Mouse (Mus musculus): ENCODE data around the gene 1700056E22Rik. TPM values are rescaled to one million over a fixed set of nuclear protein-coding genes. Genes with fewer than 3 reads are reported as not detected.

The 1700056E22Rik gene
- total and polyA plus RNA-seq, 3 experiments = 0.35 to 1.1 TPM; not detected in 1

- H3K4me3 ChIP-seq (ENCODE audit: control insufficient read depth in 1 of 2, insufficient read depth in 1 of 2, low read depth in 2 of 2, low read length in 2 of 2) = no peak overlapping the region
- no peak for DNase-seq (ENCODE audit: low read depth, low spot score)
- peaks cover 1 to 12% of the 10 kb centered on the region in 2 experiments; a peak in 3 of 4 replicates for H3K4me1 ChIP-seq (ENCODE audit: control insufficient read depth in 1 of 2, insufficient read depth in 2 of 2, low read length in 2 of 2)
- no peak overlapping the region for H3K9ac ChIP-seq (ENCODE audit: control insufficient read depth, low read depth, low read length, poor library complexity, severe bottlenecking)
- H3K79me2 ChIP-seq (ENCODE audit: control insufficient read depth, insufficient read depth, low read length, poor library complexity) = no peaks in the 10 kb centered on the region
- no peak for TF ChIP-seq MAZ (IDR thresholded peaks at IDR 0.05; ENCODE audit: low read depth, low read length)
- no peak overlapping the region for H3K27ac ChIP-seq (ENCODE audit: control insufficient read depth, low read depth, low read length)
- no peaks in the 10 kb centered on the region for H3K27me3 ChIP-seq (ENCODE audit: control insufficient read depth in 1 of 2, insufficient read depth in 2 of 2, low read length in 2 of 2)
- H3K36me3 ChIP-seq (ENCODE audit: control insufficient read depth in 1 of 2, insufficient read depth in 2 of 2, low read length in 2 of 2) = peaks cover 0 to 7% of the 10 kb centered on the region in 2 experiments; a peak in 2 of 4 replicates
- H3K9me3 ChIP-seq (replicated peaks; ENCODE audit: insufficient read depth, low read length) = no peaks in the 10 kb centered on the region
Measured at GRCm38 (mm10) chr1:184017606-184018005, 16.5 kb downstream of the 1700056E22Rik start.

- peak; percentile 90 for DNase-seq (ENCODE audit: low read depth, low spot score)
- no peaks in the 10 kb centered on the region for H3K27me3 ChIP-seq (ENCODE audit: control insufficient read depth in 1 of 2, insufficient read depth in 2 of 2, low read length in 2 of 2)
- peaks cover 0 to 7% of the 10 kb centered on the region in 2 experiments; a peak in 2 of 4 replicates for H3K36me3 ChIP-seq (ENCODE audit: control insufficient read depth in 1 of 2, insufficient read depth in 2 of 2, low read length in 2 of 2)
- no peak overlapping the region for H3K4me3 ChIP-seq (ENCODE audit: control insufficient read depth in 1 of 2, insufficient read depth in 1 of 2, low read depth in 2 of 2, low read length in 2 of 2)
- peak overlapping the region; percentile 60 for H3K27ac ChIP-seq (ENCODE audit: control insufficient read depth, low read depth, low read length)
- H3K9me3 ChIP-seq (replicated peaks; ENCODE audit: insufficient read depth, low read length) = no peaks in the 10 kb centered on the region
- H3K9ac ChIP-seq (ENCODE audit: control insufficient read depth, low read depth, low read length, poor library complexity, severe bottlenecking) = no peak overlapping the region
- peaks cover 1 to 12% of the 10 kb centered on the region in 2 experiments; a peak in 3 of 4 replicates for H3K4me1 ChIP-seq (ENCODE audit: control insufficient read depth in 1 of 2, insufficient read depth in 2 of 2, low read length in 2 of 2)
- no peaks in the 10 kb centered on the region for H3K79me2 ChIP-seq (ENCODE audit: control insufficient read depth, insufficient read depth, low read length, poor library complexity)
- TF ChIP-seq RAD21 (IDR thresholded peaks at IDR 0.05; ENCODE audit: low read depth, low read length) (no peak), USF1 (IDR thresholded peaks at IDR 0.05; ENCODE audit: low read depth, low read length) (no peak), TAL1 (IDR thresholded peaks at IDR 0.05; ENCODE audit: low read length) (peak; percentile 97), KAT2A (conservative IDR thresholded peaks at IDR 0.05; ENCODE audit: low read depth, low read length) (no peak), EP300 (IDR thresholded peaks at IDR 0.05; ENCODE audit: low read depth in 1 of 2, low read length in 2 of 2) (peak; percentile 89 to 94), NRF1 (IDR thresholded peaks at IDR 0.05; ENCODE audit: insufficient read depth, low read depth, low read length, poor library complexity, severe bottlenecking) (no peak), UBTF (IDR thresholded peaks at IDR 0.05; ENCODE audit: borderline replicate concordance, insufficient read depth, low read depth, low read length) (no peak), ELF1 (IDR thresholded peaks at IDR 0.05; ENCODE audit: low read depth, low read length) (no peak), SMC3 (IDR thresholded peaks at IDR 0.05; ENCODE audit: low read depth, low read length) (no peak), E2F4 (IDR thresholded peaks at IDR 0.05; ENCODE audit: borderline replicate concordance, low read depth, low read length) (no peak), ZNF384 (IDR thresholded peaks at IDR 0.05; ENCODE audit: low read depth, low read length) (peak; percentile 85), POLR2AphosphoS5 (IDR thresholded peaks at IDR 0.05; ENCODE audit: borderline replicate concordance, low read depth, low read length) (no peak), MAZ (IDR thresholded peaks at IDR 0.05; ENCODE audit: low read depth, low read length) (no peak), GABPA (IDR thresholded peaks at IDR 0.05; ENCODE audit: low read depth, low read length) (no peak), RCOR1 (IDR thresholded peaks at IDR 0.05; ENCODE audit: low read depth, low read length) (peak; percentile 56; the same call in 1 of the 2 replicates), POLR2AphosphoS2 (IDR thresholded peaks at IDR 0.05; ENCODE audit: low read length) (no peak), TCF12 (IDR thresholded peaks at IDR 0.05; ENCODE audit: low read depth, low read length) (peak; percentile 93), GATA1 (IDR thresholded peaks at IDR 0.05; ENCODE audit: low read depth, low read length) (peak; percentile 95), USF2 (IDR thresholded peaks at IDR 0.05; ENCODE audit: borderline replicate concordance in 1 of 2, insufficient read depth in 1 of 2, low read depth in 1 of 2, low read length in 2 of 2) (no peak), ETS1 (IDR thresholded peaks at IDR 0.05; ENCODE audit: low read depth, low read length) (peak; percentile 99), ZMIZ1 (IDR thresholded peaks at IDR 0.05; ENCODE audit: low read depth, low read length) (no peak), ZKSCAN1 (IDR thresholded peaks at IDR 0.05; ENCODE audit: low read depth, low read length) (no peak), CHD2 (IDR thresholded peaks at IDR 0.05; ENCODE audit: low read length) (no peak), MAX (IDR thresholded peaks at IDR 0.05; ENCODE audit: low read length) (no peak), NELFE (IDR thresholded peaks at IDR 0.05; ENCODE audit: low read depth, low read length) (no peak), JUND (IDR thresholded peaks at IDR 0.05; ENCODE audit: low read depth, low read length) (no peak), MAFK (IDR thresholded peaks at IDR 0.05; ENCODE audit: borderline replicate concordance, low read depth, low read length) (no peak), BHLHE40 (IDR thresholded peaks at IDR 0.05; ENCODE audit: borderline replicate concordance, low read depth, low read length) (no peak), TBP (IDR thresholded peaks at IDR 0.05; ENCODE audit: low read depth, low read length) (peak; percentile 30; the same call in 1 of the 2 replicates), CHD1 (IDR thresholded peaks at IDR 0.05; ENCODE audit: low read depth, low read length) (no peak)
Measured at GRCm38 (mm10) chr1:184015995-184016730, 17.9 kb downstream of the 1700056E22Rik start.
